Mouse (Mus musculus): ENCODE measurements around the gene Clcn2.

- TF ChIP-seq POLR2A (IDR thresholded peaks at IDR 0.05; ENCODE audit: control insufficient read depth, low read depth, low read length) (no peak; the same call in 1 of the 2 replicates), CTCF (IDR thresholded peaks at IDR 0.05; ENCODE audit: control insufficient read depth, insufficient read depth, insufficient replicate concordance, low read depth, low read length) (no peak)
Measured at GRCm38 (mm10) chr16:20712889-20713288, 4.7 kb downstream of the Clcn2 start.
